Mouse (Mus musculus) heart, adult 18-20 months (tissue): ENCODE data around the gene Sec24a. TPM values are rescaled to one million over a fixed set of nuclear protein-coding genes. Genes with fewer than 3 reads are reported as not detected.
"Not testable (repeated sequence)": the region's sequence is repeated elsewhere in the genome, so short reads cannot be mapped to it uniquely, and the experiment has no call there.

Source experiments
- DNase-seq, 2 experiments: peaks; one replicate each; pipeline ENCODE4 v3.0.0; 2021 to 2022; ENCODE audit warnings: mixed read lengths in 1 of 2
- total RNA-seq, 2 experiments: library from RNA; stranded (reverse); gene quantifications; 2 replicates each; pipeline ENCODE4 v1.2.3; 2021

Gene Sec24a
- total RNA-seq, 2 experiments from 2014 or later, result 16.4 to 17.8 TPM

DNA sequence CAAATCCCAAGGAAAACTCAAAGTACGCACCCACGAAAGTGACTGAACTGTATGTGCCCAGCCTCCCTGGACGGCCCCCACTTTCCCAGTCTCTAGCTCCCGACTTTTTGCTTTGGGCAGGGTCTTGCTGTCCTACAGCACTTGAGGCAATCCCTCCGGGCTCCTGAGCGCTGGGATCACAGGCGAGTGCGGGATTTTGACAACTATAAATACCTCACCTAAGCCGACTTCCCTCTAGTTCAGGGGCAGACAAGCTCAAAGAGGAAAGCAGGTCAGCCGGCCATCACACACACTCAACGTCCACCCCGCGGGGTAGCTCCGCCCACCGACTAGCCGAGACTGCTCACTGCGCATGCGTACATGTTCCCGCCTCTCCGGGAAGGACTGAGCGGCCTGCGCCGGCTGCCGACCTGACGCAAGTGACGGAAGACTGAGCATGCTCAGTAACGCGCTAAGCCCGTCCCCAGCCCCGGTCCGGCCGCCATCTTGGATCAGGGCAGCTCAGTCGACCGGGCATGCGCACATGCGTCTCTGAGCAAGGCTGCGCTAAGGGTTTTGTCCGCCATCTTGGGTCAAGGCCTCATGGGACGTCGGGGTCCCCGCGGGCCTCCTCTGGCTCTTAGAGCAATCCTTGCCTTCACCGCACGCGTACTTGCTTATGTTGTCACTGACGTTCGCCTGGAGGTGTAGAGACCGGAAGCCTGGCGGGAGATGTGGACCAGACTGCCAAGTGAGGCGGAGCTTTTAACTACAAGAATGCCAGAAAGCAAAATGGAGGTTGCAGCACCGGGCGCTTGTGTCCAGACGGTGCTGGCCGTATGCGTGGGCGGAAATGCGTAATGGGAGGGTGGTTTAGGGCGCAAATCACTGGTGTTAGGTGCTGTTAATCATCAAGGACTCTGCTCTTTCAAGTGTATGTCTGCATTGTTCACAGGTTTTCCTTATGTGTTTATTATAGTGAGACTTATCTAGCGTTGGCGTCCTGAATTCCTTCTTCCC is 74.8 kb downstream of the Sec24a start, which contains the start of gene 0610009B22Rik:
0610009B22Rik (minus strand) TSS at position 545 of the 999 bp plus-strand sequence.
- peak; percentile 99 to 100 for DNase-seq

DNA sequence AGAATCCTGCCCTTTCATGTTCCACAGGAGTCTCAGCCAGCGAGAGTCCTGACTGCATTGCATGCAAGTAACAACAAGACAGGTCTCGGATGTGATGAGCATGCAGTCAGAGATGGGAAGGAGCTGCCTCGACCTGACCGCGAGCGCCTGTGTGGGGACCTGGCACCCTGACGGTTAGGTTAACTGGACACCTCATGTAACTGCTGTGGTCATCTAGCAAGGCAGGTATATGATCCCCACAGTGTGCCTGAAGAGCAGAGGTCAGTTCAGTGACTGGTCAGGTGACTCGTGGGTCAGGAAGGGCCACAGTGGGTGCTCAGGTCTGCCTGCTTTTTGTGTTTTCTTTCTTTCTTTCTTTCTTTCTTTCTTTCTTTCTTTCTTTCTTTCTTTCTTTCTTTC is 81.5 kb downstream of the Sec24a start:
- DNase-seq, result no peak

DNA sequence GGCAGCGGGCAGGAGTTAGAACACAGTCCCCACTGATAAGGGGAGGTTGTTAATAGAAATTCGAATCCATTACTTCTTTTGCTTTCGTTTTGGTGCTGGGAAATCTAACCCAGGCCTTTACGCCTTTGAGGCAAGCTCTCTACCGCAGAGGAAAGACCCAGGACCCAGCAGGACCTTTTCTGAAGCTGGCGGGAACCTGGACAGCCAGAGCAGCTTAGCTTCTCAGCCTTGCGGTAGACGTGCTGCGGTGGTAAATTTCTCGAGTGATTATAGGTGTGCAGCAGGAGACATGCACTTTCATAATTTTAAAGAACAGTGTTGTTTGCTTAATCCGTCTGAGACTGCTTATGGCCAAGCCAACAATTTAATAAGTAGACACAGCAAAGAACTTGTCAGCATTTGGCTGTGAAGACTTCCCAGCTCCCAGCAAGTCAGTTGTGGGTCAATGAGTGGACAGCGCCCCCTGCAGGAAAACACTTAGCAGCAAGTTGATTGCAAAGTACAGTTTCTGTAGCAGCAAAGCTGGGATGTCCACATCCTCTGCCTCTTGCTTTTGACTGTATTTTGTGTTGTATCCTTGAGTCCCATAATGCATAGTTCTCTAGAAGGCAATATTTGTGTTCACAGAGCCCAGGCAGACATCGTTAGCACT is 82.0 kb downstream of the Sec24a start:
- DNase-seq, result peak; percentile 88 to 95

DNA sequence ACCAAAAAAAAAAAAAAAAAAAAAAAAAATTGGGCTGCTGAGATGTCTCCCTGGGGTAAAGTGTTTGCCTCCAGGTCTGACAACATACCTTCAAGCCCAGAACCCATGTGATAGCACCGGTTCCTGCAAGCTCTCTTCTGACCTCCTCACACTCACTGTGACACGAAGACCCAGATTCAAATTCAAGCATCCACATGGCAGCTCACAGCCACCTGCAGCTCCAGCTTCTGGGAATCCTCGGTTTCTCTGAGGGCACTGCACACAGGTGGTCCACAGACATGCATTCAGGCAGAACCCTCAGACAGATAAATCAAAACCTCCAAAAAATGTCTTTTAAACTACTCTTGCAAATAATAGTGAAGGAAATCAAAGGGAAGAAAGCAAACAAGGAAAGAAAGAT is 84.0 kb downstream of the Sec24a start:
- no peak for DNase-seq

DNA sequence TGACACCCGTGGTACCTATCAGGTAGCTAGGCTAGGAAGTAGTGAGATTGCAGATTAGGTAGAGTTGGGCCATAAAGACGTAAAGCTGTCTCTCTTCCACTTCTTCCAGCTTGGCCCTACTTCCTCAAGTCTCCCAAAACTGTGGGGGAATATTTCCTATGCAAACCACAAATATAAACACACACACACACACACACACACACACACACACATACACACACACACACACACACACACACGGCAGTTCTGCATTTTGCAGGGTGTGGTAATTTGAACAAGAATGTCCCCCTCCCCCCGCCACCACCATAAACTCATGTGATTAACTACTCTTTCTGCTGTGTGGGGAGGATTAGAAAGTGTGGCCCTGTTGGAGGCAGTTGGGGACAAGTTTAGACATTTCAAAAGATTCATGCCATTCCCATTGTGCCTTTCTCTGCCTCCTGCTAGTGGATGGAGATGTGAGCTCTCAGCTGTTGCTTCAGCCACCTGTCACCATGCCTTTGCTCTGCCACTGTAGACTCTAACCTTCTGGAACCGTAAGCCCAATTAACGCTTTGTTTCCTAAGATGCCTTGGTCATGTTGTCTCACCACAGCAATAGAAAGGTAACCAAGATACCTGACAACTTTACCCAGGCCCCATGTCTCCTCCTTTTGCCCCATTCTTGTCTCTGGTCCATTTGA is 85.6 kb downstream of the Sec24a start:
- DNase-seq, result no peak

DNA sequence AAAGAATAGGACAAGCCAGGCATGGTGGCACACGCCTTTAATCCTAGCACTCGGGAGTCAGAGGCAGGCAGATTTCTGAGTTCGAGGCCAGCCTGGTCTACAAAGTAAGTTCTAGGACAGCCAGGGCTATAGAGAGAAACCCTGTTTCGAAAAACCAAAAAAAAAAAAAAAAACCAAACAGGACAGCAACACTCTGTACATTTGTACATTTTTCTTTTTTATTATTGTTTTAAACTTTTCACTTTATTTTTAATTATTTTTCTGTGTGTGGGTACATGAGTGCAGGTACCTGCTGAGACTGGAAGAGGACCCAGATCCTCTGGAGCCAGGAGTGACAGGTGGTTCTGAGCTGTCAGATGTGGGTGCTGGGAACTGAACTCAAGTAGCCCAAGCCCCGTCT is 88.0 kb downstream of the Sec24a start:
- no peak for DNase-seq

DNA sequence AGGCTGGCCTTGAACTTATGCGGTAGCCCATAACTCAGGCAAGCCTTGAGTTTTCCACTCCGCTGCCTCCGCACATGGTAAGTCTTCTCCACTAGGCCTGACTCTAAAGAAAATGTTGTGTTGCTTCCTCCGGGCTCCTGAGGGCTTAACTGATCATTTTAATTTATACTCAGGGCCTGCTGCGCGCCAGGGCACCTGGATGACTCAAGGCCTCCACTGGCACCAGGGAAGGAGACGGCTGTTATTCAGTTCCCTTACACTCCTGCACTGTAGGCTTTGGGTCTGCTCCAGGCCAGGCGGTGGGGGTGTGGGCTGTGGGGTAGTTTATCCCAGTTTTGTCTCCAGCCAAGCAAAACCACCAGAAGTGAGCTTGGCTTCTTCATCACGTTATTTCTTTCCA is 90.1 kb downstream of the Sec24a start:
- DNase-seq, result no peak

DNA sequence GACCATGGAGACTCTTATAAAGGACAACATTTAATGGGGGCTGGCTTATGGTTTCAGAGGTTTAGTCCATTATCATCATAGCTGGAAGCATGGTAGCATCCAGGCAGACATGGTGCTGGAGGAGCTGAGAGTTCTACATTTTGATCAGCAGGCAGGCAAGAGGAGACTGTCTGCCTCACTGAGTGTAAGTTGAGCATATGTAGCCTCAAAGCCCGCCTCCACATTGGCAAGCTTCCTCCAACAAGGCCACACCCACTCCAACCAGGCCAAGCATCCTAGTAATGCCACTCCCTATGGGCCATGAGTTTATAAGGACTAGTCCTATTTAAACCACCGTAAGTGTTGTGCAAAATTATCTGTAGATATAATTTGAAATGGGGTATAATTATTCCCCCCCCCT is 92.1 kb downstream of the Sec24a start:
- DNase-seq, result no peak

DNA sequence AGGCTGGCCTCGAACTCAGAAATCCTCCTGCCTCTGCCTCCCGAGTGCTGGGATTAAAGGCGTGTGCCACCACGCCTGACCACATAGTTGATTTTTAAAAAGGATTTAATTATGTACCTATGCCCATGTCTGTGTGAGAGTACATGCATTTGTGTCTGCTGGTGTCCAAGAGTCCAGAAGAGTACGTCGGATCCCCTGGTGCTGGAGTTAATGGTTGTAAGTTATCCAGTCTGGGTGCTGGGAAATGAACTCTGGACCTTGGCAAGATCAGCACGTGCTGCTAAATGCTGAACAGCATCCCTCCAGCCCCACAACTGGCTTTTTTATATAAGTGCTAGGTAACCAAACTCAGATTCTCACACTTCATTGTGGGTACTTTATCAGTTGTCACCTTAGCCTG is 92.6 kb downstream of the Sec24a start:
- DNase-seq, result no peak

DNA sequence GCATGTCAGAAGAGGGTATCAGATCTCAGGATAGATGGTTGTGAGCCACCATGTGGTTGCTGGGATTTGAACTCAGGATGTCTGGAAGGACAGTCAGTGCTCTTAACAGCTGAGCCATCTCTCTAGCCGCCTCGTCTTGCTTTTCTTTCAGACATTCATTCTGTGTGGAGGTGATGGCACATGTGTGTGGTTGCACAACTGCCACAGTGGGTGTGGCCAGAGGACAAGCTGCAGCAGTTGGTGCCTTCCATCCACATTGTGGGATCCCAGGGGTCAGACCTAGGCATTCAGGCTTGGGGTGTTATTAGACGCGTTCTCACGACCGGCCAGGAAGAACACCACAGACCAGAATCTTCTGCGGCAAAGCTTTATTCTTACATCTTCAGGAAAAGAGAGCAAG is 98.7 kb downstream of the Sec24a start:
- DNase-seq, result not testable (repeated sequence)

DNA sequence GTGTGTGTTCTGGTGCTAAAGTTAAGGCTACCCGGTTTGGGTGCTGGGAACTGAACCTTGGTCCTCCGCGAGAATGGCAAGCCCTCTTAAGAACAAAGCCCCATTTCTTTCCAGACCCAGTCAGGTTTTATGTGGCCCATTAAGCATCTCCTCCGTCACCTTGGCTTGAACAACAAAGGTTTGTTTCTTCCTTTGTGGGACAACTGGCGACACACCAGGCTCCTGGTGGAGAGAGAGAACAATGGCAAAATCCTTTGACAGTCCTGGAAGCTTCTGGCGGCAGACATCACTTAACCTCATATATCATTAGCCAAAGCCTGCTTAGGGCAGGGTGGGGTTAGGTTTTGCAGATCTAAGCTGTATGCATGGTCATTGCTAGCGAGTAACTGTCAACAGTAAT is 100.8 kb downstream of the Sec24a start:
- no peak for DNase-seq

DNA sequence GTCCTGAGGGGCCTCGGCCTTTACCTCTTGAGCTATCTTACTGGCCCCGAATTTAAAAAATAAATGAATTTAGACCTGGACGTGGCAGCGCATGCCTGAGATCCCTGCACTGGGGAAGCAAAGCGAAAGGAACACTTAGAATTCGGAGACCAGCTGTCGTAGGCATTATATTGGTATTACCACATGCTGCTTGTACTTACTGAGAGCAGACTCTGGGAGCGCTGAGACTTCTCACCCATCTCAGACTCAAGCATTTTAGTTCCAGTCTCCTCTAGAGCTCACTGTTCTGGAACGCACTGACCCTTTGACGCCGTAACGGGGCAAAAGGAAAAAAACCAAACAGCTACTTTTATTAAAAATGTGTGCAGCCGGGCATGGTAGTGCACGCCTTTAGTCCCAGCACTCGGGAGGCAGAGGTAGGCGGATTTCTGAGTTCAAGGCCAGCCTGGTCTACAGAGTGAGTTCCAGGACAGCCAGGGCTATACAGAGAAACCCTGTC is 101.5 kb downstream of the Sec24a start:
- no peak for DNase-seq

DNA sequence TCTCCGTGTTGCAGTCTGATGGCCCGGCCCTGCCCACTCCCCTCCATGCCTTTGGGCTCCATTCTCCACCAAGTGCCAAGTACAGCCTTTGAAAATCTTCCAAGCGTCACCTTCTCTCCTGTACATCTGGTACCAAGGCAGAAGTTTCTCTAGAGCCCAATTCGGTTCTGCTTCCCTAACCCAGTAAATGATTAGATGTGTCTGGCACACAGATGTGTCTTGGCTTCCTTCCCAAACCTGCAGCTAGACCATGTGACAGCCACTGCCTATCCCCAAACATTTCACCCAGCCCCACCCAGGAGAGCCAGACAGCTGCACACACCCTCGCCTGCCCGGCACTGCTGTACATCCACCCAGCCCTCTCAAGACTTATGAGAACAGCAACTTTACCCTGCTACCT is 104.7 kb downstream of the Sec24a start:
- DNase-seq, result peak; percentile 43 to 67

DNA sequence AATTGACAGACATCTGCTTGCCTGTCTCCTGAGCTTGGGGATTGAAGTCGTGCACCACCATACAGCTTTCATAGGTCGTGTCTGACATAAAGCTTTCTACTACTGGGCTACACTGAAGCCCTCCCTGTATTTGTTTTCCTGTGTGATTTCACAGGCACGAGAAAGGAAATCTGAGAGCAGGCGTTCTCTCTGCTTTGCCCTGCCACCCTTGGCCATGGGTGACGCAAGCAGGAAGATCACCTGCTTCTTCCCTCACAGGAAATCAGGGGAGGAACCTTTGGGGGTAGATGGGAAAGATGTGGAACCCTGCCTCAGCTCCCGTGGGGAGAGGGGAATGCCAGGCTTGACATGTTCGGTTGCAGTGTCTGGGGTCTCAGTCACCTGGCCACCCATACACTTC is 105.1 kb downstream of the Sec24a start:
- DNase-seq, result no peak

DNA sequence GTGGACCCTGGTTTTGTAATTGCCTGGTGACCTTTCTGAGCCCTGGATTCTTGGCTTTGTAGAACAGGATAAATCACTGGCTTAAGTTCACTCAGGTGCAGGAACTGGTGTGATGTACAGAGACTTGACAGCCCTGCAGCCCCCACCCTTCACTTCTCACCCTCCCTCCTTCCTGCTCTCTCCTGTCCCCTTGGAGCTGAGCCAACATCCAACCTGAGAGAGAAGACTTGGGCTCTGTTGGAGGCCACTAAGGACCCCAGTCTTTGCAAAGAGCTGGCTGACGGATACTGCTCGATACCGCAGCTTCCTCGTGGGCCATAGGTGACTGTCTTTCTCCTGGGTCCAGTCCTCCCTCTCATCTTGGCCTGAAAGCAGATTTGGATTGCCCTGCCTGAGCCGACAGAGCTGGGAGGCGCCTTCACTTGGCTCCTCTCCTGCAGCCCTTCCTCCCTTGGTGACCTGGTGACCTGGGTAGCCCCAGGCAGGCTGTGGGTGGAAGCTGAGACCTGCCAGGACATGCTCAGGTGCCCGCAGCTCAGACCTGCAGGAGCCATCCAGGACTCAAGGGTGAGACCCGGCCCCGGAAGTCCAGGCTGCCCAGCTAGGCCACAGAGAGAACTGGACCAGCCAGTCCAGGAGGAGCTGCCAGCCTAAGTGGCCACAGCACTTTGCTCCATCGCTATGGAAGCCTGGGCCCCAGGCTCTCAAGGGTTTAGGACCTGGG is 106.5 kb downstream of the Sec24a start:
- no peak for DNase-seq

DNA sequence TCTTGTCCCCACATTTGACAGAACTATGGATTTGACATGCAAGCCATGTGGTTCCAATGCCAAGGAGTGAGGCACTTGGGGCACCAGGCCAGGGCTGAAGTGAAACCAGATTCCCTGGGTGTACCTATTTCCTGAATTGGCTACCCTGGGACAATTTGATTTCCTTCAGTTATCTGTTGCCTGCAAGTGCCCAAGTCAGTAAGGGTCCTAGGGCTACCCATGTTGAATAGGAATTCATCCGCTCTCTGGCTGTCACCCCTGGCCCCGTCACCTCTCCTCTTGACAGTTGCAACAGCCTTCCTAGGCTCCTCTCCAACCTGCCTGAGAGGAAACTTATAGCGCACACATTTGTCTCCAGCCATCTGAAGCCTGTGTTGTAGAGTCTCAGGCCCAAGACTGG is 108.5 kb downstream of the Sec24a start:
- DNase-seq, result no peak

DNA sequence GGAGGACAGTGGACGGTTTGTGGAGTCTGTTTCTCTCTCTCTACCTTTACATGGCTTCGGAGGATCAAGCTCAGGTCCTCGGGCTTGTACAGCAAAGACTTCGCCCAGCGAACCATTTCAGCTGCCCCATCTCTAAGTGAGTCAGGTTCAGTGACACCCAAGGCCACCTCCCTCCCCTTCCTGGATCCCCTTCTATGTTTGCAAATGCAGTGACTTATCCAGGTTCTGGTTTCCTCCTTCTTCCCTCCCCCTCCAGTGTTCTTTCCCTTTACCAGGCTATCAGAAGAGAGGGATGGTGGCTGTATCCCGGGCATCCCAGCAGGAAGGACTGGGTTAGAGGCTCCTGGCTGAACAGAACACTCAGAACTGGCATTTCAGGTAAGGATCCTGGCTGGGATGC is 109.7 kb downstream of the Sec24a start:
- no peak for DNase-seq

DNA sequence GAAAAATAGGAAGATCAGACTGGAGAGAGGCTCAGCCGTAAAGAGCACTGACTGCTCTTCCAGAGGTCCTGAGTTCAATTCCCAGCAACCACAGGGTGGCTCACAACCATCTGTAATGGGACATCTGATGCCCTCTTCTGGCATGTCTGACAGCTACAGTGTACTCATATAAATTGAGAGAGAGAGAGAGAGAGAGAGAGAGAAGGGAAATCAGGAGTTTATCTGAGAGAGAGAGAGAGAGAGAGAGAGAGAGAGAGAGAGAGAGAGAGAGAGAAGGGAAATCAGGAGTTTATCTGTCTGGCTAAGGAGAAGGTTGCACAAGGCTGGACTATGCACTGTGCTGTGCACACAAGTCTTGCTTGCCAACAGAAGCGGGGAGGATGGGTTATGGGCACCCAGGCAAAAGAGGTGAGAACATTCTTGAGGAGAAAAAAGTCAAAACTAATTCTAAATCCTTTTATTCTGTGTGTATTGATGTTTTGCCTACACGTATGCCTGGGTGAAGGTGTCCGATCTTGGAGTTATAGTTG is 110.5 kb downstream of the Sec24a start:
- DNase-seq, result no peak

DNA sequence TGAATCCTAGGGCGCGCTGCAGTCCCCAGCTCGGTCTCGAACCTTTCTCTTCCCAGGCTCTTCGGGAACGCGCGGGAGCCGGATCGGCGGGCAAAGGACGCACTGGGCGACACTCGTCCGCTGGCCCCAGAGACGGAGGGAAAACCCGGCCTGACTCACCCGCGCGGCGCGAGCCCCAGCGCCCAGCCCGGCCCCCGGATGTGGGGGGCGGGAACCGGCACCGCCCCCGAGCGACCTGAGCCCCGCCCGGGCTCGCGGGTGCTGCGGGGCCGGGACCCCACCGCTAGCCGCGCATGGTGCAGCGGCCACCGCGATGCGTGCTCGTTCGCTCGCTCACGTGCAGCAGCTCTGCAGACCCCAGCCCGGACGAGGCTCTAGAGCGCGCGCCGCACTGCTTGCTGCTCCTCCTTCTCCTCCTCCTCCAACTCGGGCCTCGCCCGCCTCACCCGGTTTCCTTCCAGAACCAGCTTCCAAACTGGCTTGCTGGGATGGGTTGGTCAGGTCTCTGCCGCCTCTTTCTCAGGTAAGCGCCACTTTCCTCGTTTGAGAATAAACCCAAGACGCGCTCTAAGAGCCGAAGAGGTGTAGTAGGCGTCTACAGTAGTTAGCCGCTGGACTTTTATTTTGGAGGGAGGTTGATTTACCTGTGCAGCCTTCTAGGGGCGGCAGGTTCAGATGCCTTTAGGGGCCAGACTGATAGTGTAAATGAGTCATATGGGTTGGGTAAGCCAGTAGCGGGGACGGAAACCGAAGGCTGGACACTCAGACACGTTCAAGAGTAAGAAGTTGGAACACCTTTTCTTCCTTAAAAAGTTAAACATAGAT is 112.5 kb downstream of the Sec24a start, which contains the start of the genes N4bp3 and D930048N14Rik:
N4bp3 (minus strand) TSS at position 152 of the 825 bp plus-strand sequence.
D930048N14Rik (plus strand) TSS at position 264 of the 825 bp plus-strand sequence.
- DNase-seq, result peak; percentile 83 to 86

DNA sequence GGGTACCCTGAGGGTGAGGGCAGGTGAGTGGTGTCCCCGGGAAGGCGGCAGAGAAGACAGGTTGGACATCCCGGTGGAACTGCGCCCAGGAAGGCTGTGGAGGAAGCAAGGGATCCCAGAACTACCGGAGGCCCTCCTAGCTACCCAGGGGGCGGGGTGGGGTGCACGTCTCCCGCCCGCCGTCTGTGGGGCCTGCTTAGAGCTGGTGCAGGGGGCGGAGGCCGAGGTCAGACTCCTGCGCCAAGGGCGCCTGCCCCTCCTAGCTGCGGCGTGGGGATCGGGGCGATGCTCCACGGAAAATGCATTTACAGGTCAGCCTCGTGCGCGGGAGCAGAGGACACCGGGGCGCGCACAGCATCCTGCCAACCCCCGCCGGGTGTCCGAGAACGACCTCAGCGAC is 113.2 kb downstream of the Sec24a start:
- peak in 1 of 2 experiments; percentile 26 for DNase-seq

DNA sequence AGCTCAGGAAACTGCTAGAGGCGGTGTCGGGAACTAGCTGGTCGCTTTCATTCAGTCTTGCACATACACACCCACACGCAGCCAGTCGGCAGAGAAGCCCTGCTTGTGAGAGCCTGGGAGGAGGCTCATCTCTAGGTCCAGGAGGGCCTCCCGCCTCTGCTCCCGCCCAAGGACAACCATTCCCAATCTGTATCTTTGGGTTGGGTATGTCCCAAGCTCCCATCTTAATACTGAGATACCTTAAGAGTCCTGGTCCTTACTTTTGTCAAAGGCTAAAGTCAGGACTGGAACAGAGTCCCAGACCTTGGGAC is 113.6 kb downstream of the Sec24a start:
- no peak for DNase-seq
